Mouse (Mus musculus) left cerebral cortex, adult 8-10 months (tissue): ENCODE measurements around the gene She. TPM values are rescaled to one million over a fixed set of nuclear protein-coding genes. Genes with fewer than 3 reads are reported as not detected.

Experiments used
- DNase-seq, 2 experiments: peaks; one replicate each; pipeline ENCODE4 v3.0.0; 2022; ENCODE audit warnings: low spot score in 2 of 2
- total RNA-seq, 4 experiments: library from RNA; stranded (reverse); gene quantifications; 2 replicates each; pipeline ENCODE4 v1.2.4; 2022

Gene She
- total RNA-seq, 4 experiments from 2014 or later: 2.7 to 3.7 (median 3.4) TPM

GRCm38 (mm10) chr3:89817056-89817455, 14.1 kb upstream of the She start:
- DNase-seq: no peak

DNA sequence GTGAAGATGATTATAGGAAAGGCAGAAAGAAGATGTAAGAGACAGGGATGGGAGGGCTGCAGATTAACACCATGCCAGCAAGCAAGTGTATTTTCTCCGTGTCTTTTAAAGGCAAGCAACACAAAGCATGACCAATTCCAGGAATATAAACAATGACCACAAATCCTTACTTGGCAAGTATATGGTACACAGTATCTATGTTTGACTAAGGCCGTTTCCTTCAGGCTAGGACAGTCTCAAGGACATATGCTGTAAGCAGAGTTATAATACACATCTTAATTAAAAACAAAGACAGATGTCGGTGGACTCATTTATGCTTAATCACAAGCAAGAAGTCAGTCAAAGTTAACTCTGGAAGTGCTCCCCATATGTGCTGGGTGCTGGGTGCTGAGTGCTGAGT, 12.6 kb upstream of the She start:
- DNase-seq: no peak

- DNase-seq: no peak
Measured at GRCm38 (mm10) chr3:89819897-89820296, 11.3 kb upstream of the She start.

- DNase-seq: no peak
Measured at GRCm38 (mm10) chr3:89820311-89821095, 10.7 kb upstream of the She start.

DNA sequence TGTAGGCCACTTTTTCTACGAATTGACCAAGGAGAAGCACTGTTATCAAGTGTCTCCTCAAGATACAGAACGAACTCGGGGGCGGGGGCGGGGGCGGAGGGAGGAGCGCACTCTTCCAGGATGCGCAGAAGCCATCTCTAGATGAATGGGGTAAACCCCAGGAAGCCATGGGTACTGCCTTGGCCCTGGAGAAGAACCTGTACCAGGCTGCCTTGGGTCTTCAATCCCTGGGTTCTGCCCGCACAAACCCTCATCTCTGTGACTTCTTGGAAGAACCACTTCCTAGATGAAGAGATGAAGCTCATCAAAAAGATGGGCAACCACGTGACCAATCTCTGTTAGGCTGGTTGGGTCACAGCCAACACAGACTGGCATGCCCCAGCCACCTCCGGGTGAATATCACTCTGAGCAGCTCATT, 10.1 kb upstream of the She start:
- DNase-seq: no peak

GRCm38 (mm10) chr3:89821548-89822480, 9.4 kb upstream of the She start:
- no peak for DNase-seq

DNA sequence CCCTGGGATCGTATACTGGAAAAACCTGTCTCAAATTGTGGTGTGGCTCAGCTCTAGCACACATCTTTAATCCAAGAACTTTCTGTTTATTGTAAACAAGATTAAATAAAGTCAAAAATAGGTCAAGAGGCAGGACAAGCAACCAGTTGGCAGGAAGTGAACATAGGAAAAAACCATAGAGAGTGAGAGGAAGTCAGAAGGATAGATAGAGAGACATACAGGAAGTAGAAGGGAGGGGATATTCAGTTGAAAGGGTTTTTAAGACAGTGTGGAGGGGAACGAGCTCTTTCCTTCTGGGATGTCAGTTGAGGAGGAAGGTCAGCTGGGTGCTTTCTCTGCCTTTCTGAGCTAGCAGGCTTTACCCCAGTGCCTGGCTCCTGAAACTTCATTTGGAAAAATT, 7.6 kb upstream of the She start:
- no peak for DNase-seq

DNA sequence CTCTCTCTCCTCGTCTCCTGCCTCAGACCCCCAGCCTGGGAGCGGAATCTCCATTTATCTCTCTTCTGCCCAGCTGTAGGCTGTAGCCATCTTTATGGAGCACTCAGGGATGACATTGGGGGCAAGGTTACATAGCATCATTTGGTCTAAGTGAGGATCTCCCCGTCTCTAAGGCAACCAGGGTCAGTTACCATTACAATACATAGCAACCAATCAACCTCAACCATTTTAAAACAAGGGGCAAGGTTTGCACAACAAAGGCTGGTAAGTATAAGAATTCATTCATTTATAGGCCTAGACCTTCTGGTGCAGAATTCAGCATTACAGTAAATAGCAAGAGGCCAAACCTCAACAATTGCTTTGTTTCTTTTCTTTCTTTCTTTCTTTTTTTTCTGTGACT, 4.9 kb upstream of the She start:
- DNase-seq: no peak

DNA sequence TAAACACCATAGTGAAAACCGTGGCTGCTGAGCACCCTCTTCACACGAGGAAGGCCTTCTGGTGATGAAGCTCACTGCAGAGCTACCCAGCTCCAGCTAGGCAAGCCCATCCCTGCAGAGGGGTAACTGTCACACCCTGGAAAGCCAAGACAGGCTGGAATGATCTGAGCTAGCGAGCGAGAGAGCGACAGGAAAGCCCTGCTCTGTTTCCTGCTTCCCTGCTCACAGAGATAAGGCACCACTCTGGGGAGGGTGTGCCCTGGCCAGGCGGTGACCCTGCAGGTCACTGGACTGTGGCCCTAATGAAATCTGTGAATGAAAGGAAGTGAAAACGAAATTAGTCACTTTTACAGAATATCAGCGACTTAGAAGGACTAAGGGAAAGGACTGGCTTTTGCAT, 4.2 kb downstream of the She start:
- DNase-seq: no peak

- no peak for DNase-seq
Measured at GRCm38 (mm10) chr3:89842258-89842657, 11.1 kb downstream of the She start.

- DNase-seq: no peak
Measured at GRCm38 (mm10) chr3:89843148-89843547, 12.0 kb downstream of the She start.

GRCm38 (mm10) chr3:89845814-89846213, 14.6 kb downstream of the She start:
- no peak for DNase-seq

- DNase-seq: no peak
Measured at GRCm38 (mm10) chr3:89847126-89847525, 16.0 kb downstream of the She start.

DNA sequence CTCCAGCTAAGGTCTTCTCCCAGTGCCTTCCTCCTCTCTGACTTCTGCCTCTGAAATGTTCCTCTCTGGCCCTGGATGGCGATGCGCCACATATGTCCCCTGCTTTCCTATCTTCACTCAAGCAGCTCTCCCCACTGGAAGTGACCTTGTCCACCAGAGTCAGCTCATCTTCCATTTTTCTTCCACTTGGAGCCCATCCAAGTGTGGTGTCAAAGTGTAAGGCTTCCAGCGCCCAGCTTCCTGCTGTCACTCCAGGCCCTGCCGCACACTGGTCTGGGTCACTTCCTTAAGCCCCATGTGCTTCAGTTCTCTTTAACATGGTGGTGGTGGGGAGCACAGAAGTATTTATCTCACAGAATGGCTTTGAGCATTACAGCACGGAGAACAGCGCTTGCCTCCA, 16.4 kb downstream of the She start:
- no peak for DNase-seq

DNA sequence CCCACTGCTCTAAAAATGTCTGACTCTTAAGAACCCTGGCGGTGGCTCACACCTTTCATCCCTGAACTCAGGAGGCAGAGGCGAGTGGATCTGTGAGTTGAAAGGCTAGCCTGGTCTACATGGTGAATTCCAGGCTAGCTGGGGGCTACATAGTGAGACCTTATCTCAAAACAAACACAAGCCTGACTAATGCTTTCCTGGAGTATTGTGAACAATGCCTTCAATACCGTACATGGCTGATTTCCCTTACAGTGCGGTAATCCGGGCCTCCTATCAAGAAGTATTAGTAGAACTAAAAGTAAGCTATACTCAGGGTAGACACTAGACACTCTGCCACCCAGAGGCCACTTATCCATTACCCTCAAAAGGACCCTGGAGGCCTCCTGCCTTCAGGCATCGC, 16.9 kb downstream of the She start:
- DNase-seq: no peak

DNA sequence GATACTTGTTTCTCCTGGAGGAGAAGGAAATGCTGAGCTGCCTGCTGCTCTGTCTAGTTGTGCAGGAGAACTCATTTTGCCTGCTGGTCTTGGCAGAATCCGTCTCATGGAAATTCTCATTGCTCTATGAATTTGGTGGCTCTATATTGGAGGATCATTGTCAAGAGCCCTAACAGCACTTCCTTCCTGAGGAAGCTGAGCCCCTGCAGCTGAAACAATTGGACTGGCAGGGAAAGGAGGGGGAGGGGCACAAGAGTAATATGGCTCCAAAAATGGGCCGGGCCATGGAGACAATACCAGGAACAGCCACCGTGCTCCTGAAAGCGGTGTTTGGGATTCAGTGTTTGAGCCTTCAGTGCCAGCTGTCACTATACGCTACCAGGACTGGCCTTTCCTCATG, 22.6 kb downstream of the She start:
- no peak for DNase-seq

- DNase-seq: no peak
Measured at GRCm38 (mm10) chr3:89857353-89857752, 26.2 kb downstream of the She start.

- DNase-seq: no peak
Measured at GRCm38 (mm10) chr3:89858123-89858522, 27.0 kb downstream of the She start.

DNA sequence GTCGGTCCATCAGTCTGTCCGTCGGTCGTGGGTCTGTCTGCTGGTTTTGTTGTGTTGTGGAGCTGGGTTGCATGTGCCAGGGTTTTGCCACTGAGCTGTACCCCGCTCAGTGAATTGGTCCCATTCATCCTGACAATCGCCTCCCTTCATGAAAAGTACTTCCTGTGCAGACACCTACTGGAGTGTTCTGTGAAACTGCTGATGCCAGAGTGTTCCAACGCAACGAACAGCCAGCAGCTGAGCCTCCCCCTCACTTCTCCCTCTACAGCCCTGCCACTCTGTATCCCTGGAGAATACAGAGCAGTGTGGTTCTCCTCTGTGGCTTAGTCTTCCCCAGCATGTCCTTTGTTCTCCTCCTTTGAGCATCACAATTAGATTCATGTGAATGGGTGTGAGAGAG, 27.7 kb downstream of the She start:
- peak; percentile 21 to 78 for DNase-seq

- DNase-seq: no peak
Measured at GRCm38 (mm10) chr3:89859936-89860335, 28.8 kb downstream of the She start.

- DNase-seq: no peak
Measured at GRCm38 (mm10) chr3:89860343-89860742, 29.2 kb downstream of the She start.

GRCm38 (mm10) chr3:89861070-89861469, 29.9 kb downstream of the She start:
- DNase-seq: peak in 1 of 2 experiments; percentile 34
